Mouse (Mus musculus) liver, adult 2 months (tissue): Measurements from ENCODE around the gene Abcc5. TPM values are rescaled to one million over a fixed set of nuclear protein-coding genes. Genes with fewer than 3 reads are reported as not detected.

ENCODE experiments used
- DNase-seq: peaks from one replicate; pipeline ENCODE4 v3.0.0-alpha.2; 2011; ENCODE audit warnings: low read depth, low spot score; ENCODE audit errors: extremely low read depth
- H3K27ac ChIP-seq: fragments of 200-500 bp; replicated peaks from 2 replicates; pipeline ENCODE4 v1.5.1; 2012; ENCODE audit warnings: low read depth, mild to moderate bottlenecking, control low read depth, inconsistent platforms, low read length; ENCODE audit not compliant: insufficient read depth
- H3K27me3 ChIP-seq: fragments of 200-500 bp; 2 replicates; pipeline ENCODE4 v1.6.1; 2012; ENCODE audit warnings: mild to moderate bottlenecking, moderate library complexity, low read length, inconsistent platforms; ENCODE audit not compliant: control insufficient read depth, insufficient read depth
- H3K36me3 ChIP-seq: fragments of 200-500 bp; 2 replicates; pipeline ENCODE4 v1.6.1; 2012; ENCODE audit warnings: low read length, inconsistent platforms; ENCODE audit not compliant: control insufficient read depth, insufficient read depth
- H3K4me1 ChIP-seq: fragments of 200-500 bp; 2 replicates; pipeline ENCODE4 v1.6.1; 2011; ENCODE audit warnings: low read length; ENCODE audit not compliant: control insufficient read depth, insufficient read depth
- H3K4me3 ChIP-seq: fragments of 200-500 bp; 2 replicates; pipeline ENCODE4 v1.5.1; 2011; ENCODE audit warnings: low read depth, mild to moderate bottlenecking, control low read depth, low read length, moderate library complexity; ENCODE audit not compliant: insufficient read depth
- H3K79me2 ChIP-seq: fragments of 200-500 bp; 2 replicates; pipeline ENCODE4 v1.6.1; 2012; ENCODE audit warnings: inconsistent platforms, mild to moderate bottlenecking, low read length, moderate library complexity; ENCODE audit not compliant: control insufficient read depth, insufficient read depth
- H3K9ac ChIP-seq: fragments of 200-500 bp; 2 replicates; pipeline ENCODE4 v1.6.1; 2012; ENCODE audit warnings: low read depth, mild to moderate bottlenecking, control low read depth, inconsistent platforms, low read length
- CTCF ChIP-seq: fragments of 200-500 bp; IDR thresholded peaks from 2 replicates; pipeline ENCODE4 v1.5.1; 2011; ENCODE audit warnings: low read depth, low read length, control low read depth
- POLR2A ChIP-seq: fragments of 200-500 bp; IDR thresholded peaks from 2 replicates; pipeline ENCODE4 v1.6.1; 2011; ENCODE audit warnings: low read length, control low read depth; ENCODE audit not compliant: insufficient read depth; ENCODE audit errors: extremely low read depth
- WGBS: fragments of 180-500 bp; shearing (Covaris S2); methylation state at CpG from one replicate; pipeline ENCODE4 v1.1.7; 2018; 5-methylcytosine and 5-hydroxymethylcytosine counted together
- polyA plus RNA-seq: library from polyadenylated mRNA; depleted of rRNA; stranded (reverse); fragments of >200 nt; gene quantifications from 2 replicates; pipeline ENCODE4 v1.2.3, GENCODE M21; 2012
- total RNA-seq: library from RNA; depleted of rRNA; stranded (reverse); fragments of >200 nt; gene quantifications from 2 replicates; pipeline ENCODE4 v1.2.3, GENCODE M21; 2014

Abcc5 gene
- total and polyA plus RNA-seq, 2 experiments: 6.6 to 7.7 TPM

- no peaks in the 10 kb centered on the region for H3K27me3 ChIP-seq
- H3K79me2 ChIP-seq: no peaks in the 10 kb centered on the region
- H3K4me1 ChIP-seq: no peaks in the 10 kb centered on the region
- H3K27ac ChIP-seq: no peak overlapping the region
- no peak for TF ChIP-seq CTCF
- TF ChIP-seq POLR2A: no peak
- no peak overlapping the region for H3K4me3 ChIP-seq
- no peaks in the 10 kb centered on the region for H3K36me3 ChIP-seq
- 93% methylated on average over 9 of the region's 9 CpGs for WGBS
- no peak overlapping the region for H3K9ac ChIP-seq
- no peak for DNase-seq
Measured at GRCm38 (mm10) chr16:20359643-20360295, 66.4 kb downstream of the Abcc5 start.

GRCm38 (mm10) chr16:20357837-20358236 lies 68.4 kb downstream of the Abcc5 start:
- Histone ChIP-seq H3K36me3 (no peaks in the 10 kb centered on the region), H3K4me3 (no peak overlapping the region), H3K27ac (no peak overlapping the region), H3K4me1 (no peaks in the 10 kb centered on the region), H3K79me2 (no peaks in the 10 kb centered on the region), H3K27me3 (no peaks in the 10 kb centered on the region), H3K9ac (no peak overlapping the region)
- 91% methylated on average over 5 of the region's 5 CpGs for WGBS
- DNase-seq: peak; percentile 16
- no peak for TF ChIP-seq CTCF
- no peak for TF ChIP-seq POLR2A

GRCm38 (mm10) chr16:20354762-20355161 lies 71.4 kb downstream of the Abcc5 start:
- Histone ChIP-seq H3K27ac (no peak overlapping the region), H3K4me3 (no peak overlapping the region), H3K79me2 (no peaks in the 10 kb centered on the region), H3K27me3 (no peaks in the 10 kb centered on the region), H3K4me1 (no peaks in the 10 kb centered on the region), H3K9ac (no peak overlapping the region), H3K36me3 (no peaks in the 10 kb centered on the region)
- 92% methylated on average over 2 of the region's 2 CpGs for WGBS
- TF ChIP-seq POLR2A: no peak
- TF ChIP-seq CTCF: no peak
- no peak for DNase-seq

GRCm38 (mm10) chr16:20354011-20354410 lies 72.2 kb downstream of the Abcc5 start:
- Histone ChIP-seq H3K4me1 (no peaks in the 10 kb centered on the region), H3K79me2 (no peaks in the 10 kb centered on the region), H3K27me3 (no peaks in the 10 kb centered on the region), H3K27ac (no peak overlapping the region), H3K9ac (no peak overlapping the region), H3K4me3 (no peak overlapping the region), H3K36me3 (no peaks in the 10 kb centered on the region)
- no peak for DNase-seq
- TF ChIP-seq CTCF (no peak), POLR2A (no peak)
- 100% methylated on average over 1 of the region's 1 CpGs for WGBS

- Histone ChIP-seq H3K4me1 (no peaks in the 10 kb centered on the region), H3K27ac (no peak overlapping the region), H3K36me3 (0 out of 2 replicates have a peak, but pooled peaks cover 2% of the 10 kb centered on the region), H3K27me3 (no peaks in the 10 kb centered on the region), H3K9ac (no peak overlapping the region), H3K4me3 (no peak overlapping the region), H3K79me2 (no peaks in the 10 kb centered on the region)
- no peak for TF ChIP-seq CTCF
- DNase-seq: no peak
- WGBS: 87% methylated on average over 1 of the region's 1 CpGs
Measured at GRCm38 (mm10) chr16:20345464-20345863, 80.7 kb downstream of the Abcc5 start.

GRCm38 (mm10) chr16:20338616-20339015 lies 87.6 kb downstream of the Abcc5 start:
- Histone ChIP-seq H3K79me2 (no peaks in the 10 kb centered on the region), H3K4me1 (no peaks in the 10 kb centered on the region), H3K4me3 (no peak overlapping the region), H3K36me3 (no peaks in the 10 kb centered on the region), H3K9ac (no peak overlapping the region), H3K27me3 (no peaks in the 10 kb centered on the region), H3K27ac (no peak overlapping the region)
- TF ChIP-seq CTCF (no peak), POLR2A (no peak)
- DNase-seq: no peak
- 96% methylated on average over 3 of the region's 3 CpGs for WGBS
